ENCODE assay signal across 33 mouse cellular contexts in genomic region chr2:180077622-180078021, GRCm38 (mm10). TPM values are rescaled to one million over a fixed set of nuclear protein-coding genes. Genes with fewer than 3 reads are reported as not detected.
"Had no signal": no experiment of that assay in that cellular context is flagged by ENCODE, and none has a peak within 500 bp of the region (broad histone marks: within the 10 kb centered on the region; RNA-seq: fewer than 3 reads in every experiment).

No protein-coding gene starts in this region.

- H3K9me3 ChIP-seq: hindbrain, embryonic 10.5 days; intestine, embryonic 15.5 days; limb, embryonic 13.5 days; limb, embryonic 15.5 days; liver, embryonic 12.5 days had no signal

- H3K27ac ChIP-seq: gastrocnemius, adult 2 months; hindbrain, embryonic 10.5 days; hindbrain, embryonic 14.5 days; intestine, embryonic 15.5 days; layer of hippocampus, adult 2 months; limb, embryonic 13.5 days; limb, embryonic 15.5 days; liver, embryonic 12.5 days; liver, embryonic 14.5 days had no signal

- H3K4me3 ChIP-seq: gastrocnemius, adult 2 months; hindbrain, embryonic 10.5 days; intestine, embryonic 15.5 days; layer of hippocampus, adult 2 months; limb, embryonic 13.5 days; limb, embryonic 15.5 days; liver, embryonic 12.5 days had no signal

- H3K4me1 ChIP-seq: hindbrain, embryonic 10.5 days; intestine, embryonic 15.5 days; limb, embryonic 13.5 days; limb, embryonic 15.5 days; liver, embryonic 12.5 days had no signal

- DNase-seq: gastrocnemius, adult 2 months; gastrocnemius, postnatal 10 days; gastrocnemius, postnatal 25 days; heart, adult 18-20 months; heart, postnatal 10 days; heart, postnatal 4 days; kidney, adult 18-20 months; kidney, adult 8-10 months; kidney, postnatal 10 days; kidney, postnatal 25 days; kidney, postnatal 4 days; layer of hippocampus, adult 9-11 months; layer of hippocampus, postnatal 36 days; left cerebral cortex, postnatal 4 days had no signal

- H3K4me2 ChIP-seq: heart, embryonic 11.5 days; hindbrain, embryonic 14.5 days; intestine, embryonic 15.5 days; limb, embryonic 13.5 days; limb, embryonic 15.5 days; liver, embryonic 12.5 days had no signal

- H3K9ac ChIP-seq: hindbrain, embryonic 14.5 days; intestine, embryonic 15.5 days; limb, embryonic 13.5 days; limb, embryonic 15.5 days; liver, embryonic 12.5 days; liver, embryonic 14.5 days had no signal

- H3K27me3 ChIP-seq: intestine, embryonic 15.5 days; limb, embryonic 13.5 days; limb, embryonic 15.5 days; liver, embryonic 12.5 days had no signal

- ATAC-seq: hindbrain, embryonic 16.5 days; inflammation-experienced regulatory T-cells, adult 6 months; intestine, embryonic 15.5 days; intestine, postnatal 0 days; liver, embryonic 12.5 days had no signal

RNA-seq across cellular contexts. Expression of gene Hrh3, which starts 26.7 kb away (rescaled TPM):
- total RNA-seq: gastrocnemius, adult 2 months; gastrocnemius, postnatal 25 days; granulocyte monocyte progenitor cell, adult 5-6 weeks; heart, adult 18-20 months; heart, postnatal 10 days; heart, postnatal 25 days; heart, postnatal 4 days; liver, adult 2 months had no signal
- polyA plus RNA-seq: heart, embryonic 11.5 days; heart, embryonic 14.5 days; inflammation-experienced regulatory T-cells, adult 6 months; intestine, postnatal 0 days; kidney, embryonic 14.5 days; kidney, embryonic 16.5 days; limb, embryonic 13.5 days; limb, embryonic 15.5 days; liver, adult 2 months; liver, embryonic 12.5 days; liver, embryonic 14.5 days; liver, embryonic 16.5 days had no signal
